Mouse (Mus musculus) MN1 (cell line): ENCODE measurements at regions not wholly inside any gene's neighbourhood (a gene's known extent, or its start where the extent isn't known, plus 50 kb on each side); places are given as distances from the start of the nearest gene placed in this dataset.
A peak's percentile ranks its signal among the peaks of the same experiment; 100 is the strongest.

Experiments
- DNase-seq: peaks from one replicate; pipeline ENCODE4 v3.0.0-alpha.2; 2016; ENCODE audit warnings: low spot score

- DNase-seq, result no peak
Observed at GRCm38 (mm10) chr5:133815462-133815861, 284.0 kb upstream of the Castor2 start.

- DNase-seq, result no peak
Observed at GRCm38 (mm10) chr5:133814436-133814835, 285.1 kb upstream of the Castor2 start.

- DNase-seq, result no peak
Observed at GRCm38 (mm10) chr5:133812216-133812615, 287.3 kb upstream of the Castor2 start.

- DNase-seq, result no peak
Observed at GRCm38 (mm10) chr5:133806891-133807290, 292.6 kb upstream of the Castor2 start.

GRCm38 (mm10) chr5:133802001-133802400, 297.5 kb upstream of the Castor2 start:
- no peak for DNase-seq

GRCm38 (mm10) chr5:133795638-133796037, 303.9 kb upstream of the Castor2 start:
- peak; percentile 73 for DNase-seq

GRCm38 (mm10) chr5:133790726-133791125, 308.8 kb upstream of the Castor2 start:
- no peak for DNase-seq

GRCm38 (mm10) chr5:133788006-133788405, 311.5 kb upstream of the Castor2 start:
- no peak for DNase-seq

- DNase-seq, result no peak
Observed at GRCm38 (mm10) chr5:133787491-133787890, 312.0 kb upstream of the Castor2 start.

GRCm38 (mm10) chr5:133776591-133776990, 322.9 kb upstream of the Castor2 start:
- DNase-seq, result peak; percentile 52

- DNase-seq, result no peak
Observed at GRCm38 (mm10) chr5:133774116-133774515, 325.4 kb upstream of the Castor2 start.

GRCm38 (mm10) chr5:133768856-133769255, 330.7 kb upstream of the Castor2 start:
- no peak for DNase-seq

GRCm38 (mm10) chr5:133757817-133758216, 341.7 kb upstream of the Castor2 start:
- no peak for DNase-seq

- DNase-seq, result no peak
Observed at GRCm38 (mm10) chr5:133754180-133754579, 345.3 kb upstream of the Castor2 start.

GRCm38 (mm10) chr5:133753461-133754160, 345.9 kb upstream of the Castor2 start:
- no peak for DNase-seq

- no peak for DNase-seq
Observed at GRCm38 (mm10) chr5:133746960-133747359, 352.6 kb upstream of the Castor2 start.

GRCm38 (mm10) chr5:133746411-133746810, 353.1 kb upstream of the Castor2 start:
- DNase-seq, result no peak

- DNase-seq, result no peak
Observed at GRCm38 (mm10) chr5:133744136-133744535, 355.4 kb upstream of the Castor2 start.

GRCm38 (mm10) chr5:133743606-133744005, 355.9 kb upstream of the Castor2 start:
- DNase-seq, result no peak

- no peak for DNase-seq
Observed at GRCm38 (mm10) chr5:133731871-133732270, 367.6 kb upstream of the Castor2 start.

GRCm38 (mm10) chr5:133718187-133719078, 381.1 kb upstream of the Castor2 start:
- DNase-seq, result no peak

GRCm38 (mm10) chr5:133715830-133716229, 383.7 kb upstream of the Castor2 start:
- no peak for DNase-seq

GRCm38 (mm10) chr5:133712652-133713051, 386.9 kb upstream of the Castor2 start:
- no peak for DNase-seq
